Mouse (Mus musculus): ENCODE measurements around the gene Cers1. TPM values are rescaled to one million over a fixed set of nuclear protein-coding genes. Genes with fewer than 3 reads are reported as not detected.

Cers1 gene
- polyA plus RNA-seq (2012; fragmentation: generic; extraction: Trizol), result 0.23 TPM
- long read RNA-seq, experiment 1, partial matches to known transcripts, result 1 of 6 reads
- long read RNA-seq, experiment 1, other reads (novel, unspliced or antisense), result 4 of 6 reads
- long read RNA-seq, experiment 2, transcript Cers1-203 (8 exons, 2,728 nt), result major isoform, 10 of 12 reads
- long read RNA-seq, experiment 2, partial matches to known transcripts, result 0 of 12 reads
- long read RNA-seq, experiment 2, other reads (novel, unspliced or antisense), result 2 of 12 reads

GRCm38 (mm10) chr8:70315624-70316510 lies at the start of gene Cers1:
Gene Cers1 (plus strand): TSS chr8:70315775.
- TF ChIP-seq MAX (IDR thresholded peaks at IDR 0.05) (no peak), FOSL1 (IDR thresholded peaks at IDR 0.05; ENCODE audit: insufficient read depth, low read length, poor library complexity, severe bottlenecking) (no peak), CEBPB (IDR thresholded peaks at IDR 0.05; ENCODE audit: low read depth) (no peak), MYOG (IDR thresholded peaks at IDR 0.05; ENCODE audit: control insufficient read depth, extremely low read depth, insufficient read length) (no peak), CTCF (IDR thresholded peaks at IDR 0.05; ENCODE audit: control insufficient read depth, insufficient read depth, insufficient read length) (no peak), MYOD1 (IDR thresholded peaks at IDR 0.05; ENCODE audit: control insufficient read depth, insufficient read length, low read depth) (no peak), USF1 (IDR thresholded peaks at IDR 0.05; ENCODE audit: low read depth) (no peak)
- Histone ChIP-seq H3K79me3 (ENCODE audit: low read depth) (no peaks in the 10 kb centered on the region), H3K79me2 (ENCODE audit: control insufficient read depth, insufficient read depth) (no peaks in the 10 kb centered on the region), H3K4me3 (ENCODE audit: insufficient read depth, poor library complexity, severe bottlenecking) (no peak within 1 kb of the TSS), H3ac (ENCODE audit: control insufficient read depth, insufficient read length, low read depth) (peak within 1 kb of the TSS; percentile 32), H3K36me3 (ENCODE audit: control insufficient read depth, insufficient read depth) (peaks cover 13% of the 10 kb centered on the region), H3K27me3 (ENCODE audit: control insufficient read depth, insufficient read depth, insufficient read length) (no peaks in the 10 kb centered on the region)

GRCm38 (mm10) chr8:70267674-70268073 lies 47.9 kb upstream of the Cers1 start:
- H3K27me3 ChIP-seq (ENCODE audit: control insufficient read depth, insufficient read depth, insufficient read length), result no peaks in the 10 kb centered on the region
- H3K79me2 ChIP-seq (ENCODE audit: control insufficient read depth, insufficient read depth), result no peaks in the 10 kb centered on the region
- TF ChIP-seq USF1 (IDR thresholded peaks at IDR 0.05; ENCODE audit: low read depth) (no peak), MYOD1 (IDR thresholded peaks at IDR 0.05; ENCODE audit: control insufficient read depth, insufficient read length, low read depth) (no peak), MAX (IDR thresholded peaks at IDR 0.05) (no peak), MYOG (IDR thresholded peaks at IDR 0.05; ENCODE audit: control insufficient read depth, extremely low read depth, insufficient read length) (no peak), FOSL1 (IDR thresholded peaks at IDR 0.05; ENCODE audit: insufficient read depth, low read length, poor library complexity, severe bottlenecking) (no peak), CEBPB (IDR thresholded peaks at IDR 0.05; ENCODE audit: low read depth) (no peak), CTCF (IDR thresholded peaks at IDR 0.05; ENCODE audit: control insufficient read depth, insufficient read depth, insufficient read length) (no peak)
- no peak overlapping the region for H3ac ChIP-seq (ENCODE audit: control insufficient read depth, insufficient read length, low read depth)
- no peak overlapping the region for H3K4me3 ChIP-seq (ENCODE audit: insufficient read depth, poor library complexity, severe bottlenecking)
- H3K36me3 ChIP-seq (ENCODE audit: control insufficient read depth, insufficient read depth), result peaks cover under 1% of the 10 kb centered on the region
- H3K79me3 ChIP-seq (ENCODE audit: low read depth), result no peaks in the 10 kb centered on the region

- TF ChIP-seq CEBPB (IDR thresholded peaks at IDR 0.05; ENCODE audit: low read depth) (no peak), USF1 (IDR thresholded peaks at IDR 0.05; ENCODE audit: low read depth) (no peak), CTCF (IDR thresholded peaks at IDR 0.05; ENCODE audit: control insufficient read depth, insufficient read depth, insufficient read length) (no peak), FOSL1 (IDR thresholded peaks at IDR 0.05; ENCODE audit: insufficient read depth, low read length, poor library complexity, severe bottlenecking) (no peak), MAX (IDR thresholded peaks at IDR 0.05) (no peak), MYOG (IDR thresholded peaks at IDR 0.05; ENCODE audit: control insufficient read depth, extremely low read depth, insufficient read length) (no peak), MYOD1 (IDR thresholded peaks at IDR 0.05; ENCODE audit: control insufficient read depth, insufficient read length, low read depth) (no peak)
These were observed 47.3 kb upstream of the Cers1 start for GRCm38 (mm10) chr8:70268311-70268710.

GRCm38 (mm10) chr8:70268799-70269565 lies 46.6 kb upstream of the Cers1 start:
- no peaks in the 10 kb centered on the region for H3K36me3 ChIP-seq (ENCODE audit: control insufficient read depth, insufficient read depth)
- H3K79me3 ChIP-seq (ENCODE audit: low read depth), result no peaks in the 10 kb centered on the region
- TF ChIP-seq MAX (IDR thresholded peaks at IDR 0.05) (no peak), FOSL1 (IDR thresholded peaks at IDR 0.05; ENCODE audit: insufficient read depth, low read length, poor library complexity, severe bottlenecking) (no peak), MYOD1 (IDR thresholded peaks at IDR 0.05; ENCODE audit: control insufficient read depth, insufficient read length, low read depth) (no peak)
- no peaks in the 10 kb centered on the region for H3K27me3 ChIP-seq (ENCODE audit: control insufficient read depth, insufficient read depth, insufficient read length)
- no peak overlapping the region for H3ac ChIP-seq (ENCODE audit: control insufficient read depth, insufficient read length, low read depth)
- no peak overlapping the region for H3K4me3 ChIP-seq (ENCODE audit: insufficient read depth, poor library complexity, severe bottlenecking)
- no peaks in the 10 kb centered on the region for H3K79me2 ChIP-seq (ENCODE audit: control insufficient read depth, insufficient read depth)

More at GRCm38 (mm10) chr8:70268311-70268710, 47.3 kb upstream of the Cers1 start:
- no peak overlapping the region for H3ac ChIP-seq (ENCODE audit: control insufficient read depth, insufficient read length, low read depth)
- no peaks in the 10 kb centered on the region for H3K27me3 ChIP-seq (ENCODE audit: control insufficient read depth, insufficient read depth, insufficient read length)
- H3K36me3 ChIP-seq (ENCODE audit: control insufficient read depth, insufficient read depth), result no peaks in the 10 kb centered on the region
- H3K79me3 ChIP-seq (ENCODE audit: low read depth), result no peaks in the 10 kb centered on the region
- H3K4me3 ChIP-seq (ENCODE audit: insufficient read depth, poor library complexity, severe bottlenecking), result no peak overlapping the region
- H3K79me2 ChIP-seq (ENCODE audit: control insufficient read depth, insufficient read depth), result no peaks in the 10 kb centered on the region

- H3K79me3 ChIP-seq (ENCODE audit: low read depth), result no peaks in the 10 kb centered on the region
- no peaks in the 10 kb centered on the region for H3K27me3 ChIP-seq (ENCODE audit: control insufficient read depth, insufficient read depth, insufficient read length)
- no peaks in the 10 kb centered on the region for H3K79me2 ChIP-seq (ENCODE audit: control insufficient read depth, insufficient read depth)
- no peaks in the 10 kb centered on the region for H3K36me3 ChIP-seq (ENCODE audit: control insufficient read depth, insufficient read depth)
- TF ChIP-seq MAX (IDR thresholded peaks at IDR 0.05) (no peak), USF1 (IDR thresholded peaks at IDR 0.05; ENCODE audit: low read depth) (no peak), MYOG (IDR thresholded peaks at IDR 0.05; ENCODE audit: control insufficient read depth, extremely low read depth, insufficient read length) (no peak), MYOD1 (IDR thresholded peaks at IDR 0.05; ENCODE audit: control insufficient read depth, insufficient read length, low read depth) (no peak), FOSL1 (IDR thresholded peaks at IDR 0.05; ENCODE audit: insufficient read depth, low read length, poor library complexity, severe bottlenecking) (no peak), CEBPB (IDR thresholded peaks at IDR 0.05; ENCODE audit: low read depth) (no peak), CTCF (IDR thresholded peaks at IDR 0.05; ENCODE audit: control insufficient read depth, insufficient read depth, insufficient read length) (no peak)
- no peak overlapping the region for H3ac ChIP-seq (ENCODE audit: control insufficient read depth, insufficient read length, low read depth)
- no peak overlapping the region for H3K4me3 ChIP-seq (ENCODE audit: insufficient read depth, poor library complexity, severe bottlenecking)
These were observed 42.6 kb upstream of the Cers1 start for GRCm38 (mm10) chr8:70272949-70273348.
